Mouse (Mus musculus): Measurements from ENCODE around the gene Mllt10. TPM values are rescaled to one million over a fixed set of nuclear protein-coding genes. Genes with fewer than 3 reads are reported as not detected.

The Mllt10 gene
- polyA plus RNA-seq, 1 experiment from 2014 or later, result 26.2 TPM

DNA sequence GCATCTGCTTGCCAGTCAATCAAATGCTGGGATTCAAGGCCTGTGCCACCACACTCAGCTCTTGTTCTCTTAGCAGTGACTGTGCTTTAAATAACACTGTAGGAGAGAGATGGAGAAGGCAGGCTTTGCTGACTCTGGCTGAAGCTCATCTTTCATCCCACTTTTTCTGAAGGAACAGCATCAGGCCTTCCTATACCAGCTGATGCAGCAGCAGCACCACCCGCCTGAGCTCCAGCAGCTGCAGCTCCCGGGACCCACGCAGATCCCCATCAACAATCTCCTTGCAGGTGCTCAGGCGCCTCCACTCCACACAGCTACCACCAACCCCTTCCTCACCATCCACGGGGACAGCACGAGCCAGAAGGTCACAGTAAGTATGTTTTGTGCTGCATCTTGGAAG, 153.5 kb downstream of the Mllt10 start:
- H3K36me3 ChIP-seq (replicated peaks), result peaks cover 84% of the 10 kb centered on the region
- H3K9me3 ChIP-seq (replicated peaks), result no peaks in the 10 kb centered on the region
- H3K27ac ChIP-seq (replicated peaks), result no peak overlapping the region
- H3K4me1 ChIP-seq (replicated peaks), result no peaks in the 10 kb centered on the region
- H3K27me3 ChIP-seq, result no peaks in the 10 kb centered on the region
- H3K4me3 ChIP-seq (replicated peaks), result no peak overlapping the region
- 81% methylated on average over 6 of the region's 6 CpGs for WGBS (ENCODE audit: insufficient replicate concordance)
- no peak overlapping the region for H3K4me2 ChIP-seq
- H3K9ac ChIP-seq, result no peak overlapping the region
- ATAC-seq (ENCODE audit: insufficient read depth), result no peak

DNA sequence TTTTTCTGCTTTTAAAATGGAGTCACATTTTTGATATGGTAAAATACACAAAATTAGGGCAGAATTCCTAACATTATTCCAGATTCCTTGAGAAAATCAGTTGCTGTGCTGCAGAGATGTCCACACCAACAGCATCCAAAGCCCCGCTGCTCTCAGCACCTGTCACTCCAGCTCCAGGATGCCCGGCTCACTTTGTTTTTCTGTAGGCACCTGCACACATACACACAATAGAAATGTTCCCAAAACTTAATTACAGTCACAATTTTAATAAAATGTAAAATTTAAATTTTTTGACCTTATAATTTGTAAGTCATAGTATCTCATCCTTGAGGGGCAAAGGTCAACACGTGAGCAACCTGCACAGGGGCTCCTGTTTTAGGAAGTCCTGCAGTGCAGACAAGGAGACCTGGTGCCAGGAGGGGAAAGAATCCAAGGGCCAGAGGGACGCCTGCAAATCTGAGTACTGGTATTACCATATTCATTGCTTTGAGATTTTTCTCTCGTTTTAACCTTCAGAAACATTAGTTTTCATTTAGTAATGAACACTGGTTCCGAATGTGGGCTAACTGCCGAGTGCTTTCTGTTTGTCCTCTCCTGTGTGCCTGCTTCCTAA, 154.3 kb downstream of the Mllt10 start:
- ATAC-seq (ENCODE audit: insufficient read depth), result no peak
- Histone ChIP-seq H3K4me1 (replicated peaks) (no peaks in the 10 kb centered on the region), H3K9ac (no peak overlapping the region), H3K27ac (replicated peaks) (no peak overlapping the region), H3K9me3 (replicated peaks) (no peaks in the 10 kb centered on the region), H3K36me3 (replicated peaks) (peaks cover 84% of the 10 kb centered on the region), H3K27me3 (no peaks in the 10 kb centered on the region), H3K4me2 (no peak overlapping the region), H3K4me3 (replicated peaks) (no peak overlapping the region)
- WGBS (ENCODE audit: insufficient replicate concordance), result 82% methylated on average over 7 of the region's 7 CpGs

DNA sequence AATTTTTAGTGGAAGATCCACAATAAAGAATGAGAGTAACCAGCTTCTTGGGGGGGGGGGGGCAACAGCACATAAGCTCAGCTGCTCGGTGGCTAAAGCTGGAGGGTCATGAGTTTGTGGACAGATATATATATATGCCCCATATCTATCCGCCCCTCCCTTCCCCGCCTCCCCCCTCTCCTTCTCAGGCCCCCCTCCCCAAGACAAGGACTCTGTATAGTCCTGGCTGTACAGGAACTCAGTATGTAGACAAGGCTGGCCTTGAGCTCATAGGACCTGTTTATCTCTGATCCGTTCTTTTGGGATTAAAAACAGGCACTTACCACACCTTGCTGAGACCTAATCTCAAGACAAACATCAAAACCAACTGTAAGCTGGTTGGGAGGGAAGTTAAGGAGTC, 154.9 kb downstream of the Mllt10 start:
- 73% methylated on average over 4 of the region's 4 CpGs for WGBS (ENCODE audit: insufficient replicate concordance)
- ATAC-seq (ENCODE audit: insufficient read depth), result no peak
- H3K36me3 ChIP-seq (replicated peaks), result peaks cover 85% of the 10 kb centered on the region
- H3K4me2 ChIP-seq, result no peak overlapping the region
- H3K9me3 ChIP-seq (replicated peaks), result no peaks in the 10 kb centered on the region
- no peak overlapping the region for H3K27ac ChIP-seq (replicated peaks)
- H3K4me1 ChIP-seq (replicated peaks), result no peaks in the 10 kb centered on the region
- no peak overlapping the region for H3K9ac ChIP-seq
- no peak overlapping the region for H3K4me3 ChIP-seq (replicated peaks)
- no peaks in the 10 kb centered on the region for H3K27me3 ChIP-seq

DNA sequence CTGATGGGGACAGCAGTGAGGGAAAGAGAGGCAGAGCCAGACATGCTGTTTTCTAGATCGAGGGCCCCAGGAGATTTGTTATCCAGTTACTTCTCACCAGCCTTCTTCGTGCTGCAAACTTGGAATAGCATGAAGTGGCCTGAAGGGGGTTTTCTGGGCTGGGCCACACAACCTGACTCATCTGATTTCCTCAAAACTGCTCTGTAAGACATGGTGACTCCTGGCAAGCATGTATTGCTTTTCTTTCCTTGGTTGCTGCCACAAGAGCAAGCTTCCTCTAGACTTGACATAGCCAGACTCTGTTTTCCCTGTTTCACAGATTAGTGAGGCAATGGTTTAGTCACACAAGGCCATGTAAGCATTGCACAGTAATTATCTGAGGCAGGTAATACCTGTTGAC, 159.0 kb downstream of the Mllt10 start:
- H3K27ac ChIP-seq (replicated peaks), result no peak overlapping the region
- 62% methylated on average over 2 of the region's 2 CpGs for WGBS (ENCODE audit: insufficient replicate concordance)
- no peaks in the 10 kb centered on the region for H3K4me1 ChIP-seq (replicated peaks)
- H3K9ac ChIP-seq, result no peak overlapping the region
- peaks cover 80% of the 10 kb centered on the region for H3K36me3 ChIP-seq (replicated peaks)
- no peak overlapping the region for H3K4me3 ChIP-seq (replicated peaks)
- no peak overlapping the region for H3K4me2 ChIP-seq
- no peaks in the 10 kb centered on the region for H3K27me3 ChIP-seq
- ATAC-seq (ENCODE audit: insufficient read depth), result no peak
- no peaks in the 10 kb centered on the region for H3K9me3 ChIP-seq (replicated peaks)

DNA sequence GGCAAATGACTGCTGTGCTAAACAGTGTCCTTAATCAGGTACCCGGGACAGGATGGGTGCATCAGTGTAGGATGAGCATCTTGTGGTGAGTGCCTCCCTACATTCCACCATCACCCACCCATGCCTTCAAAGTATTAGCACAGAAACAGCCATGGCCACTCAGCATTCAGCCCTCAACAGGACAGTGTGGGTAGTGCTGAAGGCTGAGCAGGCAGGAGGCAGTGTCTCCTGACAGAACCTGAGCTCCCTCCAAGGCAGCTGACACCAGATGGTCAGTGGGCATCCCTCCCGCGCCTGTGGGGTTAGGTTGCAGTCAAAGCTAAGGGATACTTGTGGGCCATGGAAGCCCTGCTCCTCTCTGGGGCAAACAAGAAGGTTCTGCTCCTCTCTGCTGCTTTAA, 162.8 kb downstream of the Mllt10 start:
- H3K4me1 ChIP-seq (replicated peaks), result no peaks in the 10 kb centered on the region
- no peak for ATAC-seq (ENCODE audit: insufficient read depth)
- H3K9ac ChIP-seq, result no peak overlapping the region
- H3K27me3 ChIP-seq, result no peaks in the 10 kb centered on the region
- no peaks in the 10 kb centered on the region for H3K9me3 ChIP-seq (replicated peaks)
- peaks cover 54% of the 10 kb centered on the region for H3K36me3 ChIP-seq (replicated peaks)
- no peak overlapping the region for H3K27ac ChIP-seq (replicated peaks)
- no peak overlapping the region for H3K4me3 ChIP-seq (replicated peaks)
- WGBS (ENCODE audit: insufficient replicate concordance), result 69% methylated on average over 3 of the region's 3 CpGs
- no peak overlapping the region for H3K4me2 ChIP-seq

DNA sequence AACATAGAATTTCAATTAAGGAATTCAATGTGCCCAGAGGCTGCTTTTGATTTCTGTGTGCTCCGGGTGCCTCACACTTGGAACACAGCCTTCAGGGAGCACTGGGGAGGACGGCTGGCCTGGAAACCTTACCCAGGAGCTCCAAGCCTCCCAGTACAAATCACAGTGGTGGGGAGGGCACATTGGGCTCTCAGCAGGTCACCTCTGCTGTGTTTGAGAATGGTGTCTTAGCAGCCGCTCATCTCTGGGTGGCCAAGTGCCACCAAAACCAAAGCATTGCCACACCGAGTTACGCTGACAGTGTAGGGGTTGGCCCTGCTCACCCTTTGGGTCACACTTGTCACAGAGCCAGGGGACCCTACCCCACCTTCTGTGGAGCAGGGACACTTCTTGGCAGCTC, 163.5 kb downstream of the Mllt10 start:
- WGBS (ENCODE audit: insufficient replicate concordance), result 72% methylated on average over 5 of the region's 5 CpGs
- H3K9me3 ChIP-seq (replicated peaks), result no peaks in the 10 kb centered on the region
- no peak overlapping the region for H3K4me3 ChIP-seq (replicated peaks)
- no peaks in the 10 kb centered on the region for H3K27me3 ChIP-seq
- ATAC-seq (ENCODE audit: insufficient read depth), result no peak
- H3K9ac ChIP-seq, result no peak overlapping the region
- peaks cover 48% of the 10 kb centered on the region for H3K36me3 ChIP-seq (replicated peaks)
- no peaks in the 10 kb centered on the region for H3K4me1 ChIP-seq (replicated peaks)
- no peak overlapping the region for H3K27ac ChIP-seq (replicated peaks)
- H3K4me2 ChIP-seq, result no peak overlapping the region

DNA sequence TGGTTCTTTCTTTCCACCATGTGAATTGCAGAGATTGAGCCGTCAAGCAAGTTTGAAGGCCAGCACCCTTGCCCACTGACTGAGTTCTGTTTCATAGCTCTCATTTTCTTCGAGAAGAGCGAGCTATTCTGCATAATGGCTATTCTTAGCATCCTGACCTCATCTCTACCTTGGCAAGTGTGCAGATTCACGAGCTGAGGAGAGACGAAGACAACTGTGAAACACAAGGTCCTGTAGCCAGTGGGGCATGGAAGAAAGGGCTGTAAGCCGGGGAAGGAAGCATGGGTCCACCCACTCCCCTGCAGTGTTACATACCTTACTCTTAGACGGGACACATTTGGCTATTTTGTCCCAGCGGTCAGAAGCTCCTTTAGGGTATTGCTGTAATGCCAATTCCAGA, 164.1 kb downstream of the Mllt10 start:
- 0 out of 2 replicates have a peak, but pooled peaks cover 2% of the 10 kb centered on the region for H3K4me1 ChIP-seq (replicated peaks)
- no peaks in the 10 kb centered on the region for H3K9me3 ChIP-seq (replicated peaks)
- 64% methylated on average over 8 of the region's 8 CpGs for WGBS (ENCODE audit: insufficient replicate concordance)
- H3K9ac ChIP-seq, result no peak overlapping the region
- no peak overlapping the region for H3K4me3 ChIP-seq (replicated peaks)
- no peak for ATAC-seq (ENCODE audit: insufficient read depth)
- H3K27ac ChIP-seq (replicated peaks), result no peak overlapping the region
- peaks cover 43% of the 10 kb centered on the region for H3K36me3 ChIP-seq (replicated peaks)
- no peaks in the 10 kb centered on the region for H3K27me3 ChIP-seq
- H3K4me2 ChIP-seq, result no peak overlapping the region

DNA sequence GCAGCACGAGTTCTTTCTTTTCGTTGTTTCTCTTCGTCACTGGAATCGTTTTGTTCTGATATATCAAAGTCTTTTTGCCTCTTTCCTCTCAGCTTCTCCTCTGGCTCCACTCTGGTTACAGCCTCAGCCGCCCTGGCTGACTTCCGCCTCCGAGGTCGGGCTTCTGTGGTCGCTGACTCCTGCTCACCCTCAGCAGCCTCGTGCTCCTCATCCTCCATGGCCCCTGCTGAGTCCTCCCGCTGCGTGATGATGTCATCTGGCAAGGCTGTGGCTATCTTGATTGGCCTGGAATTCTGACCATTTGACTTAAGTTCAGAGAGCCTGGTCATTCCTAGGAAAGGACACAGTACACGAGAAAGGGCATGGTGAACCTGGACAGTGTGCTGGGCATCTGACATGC, 164.5 kb downstream of the Mllt10 start:
- peaks cover 38% of the 10 kb centered on the region for H3K36me3 ChIP-seq (replicated peaks)
- 69% methylated on average over 13 of the region's 13 CpGs for WGBS (ENCODE audit: insufficient replicate concordance)
- H3K27ac ChIP-seq (replicated peaks), result no peak overlapping the region
- H3K4me2 ChIP-seq, result no peak overlapping the region
- H3K4me3 ChIP-seq (replicated peaks), result no peak overlapping the region
- H3K9me3 ChIP-seq (replicated peaks), result no peaks in the 10 kb centered on the region
- ATAC-seq (ENCODE audit: insufficient read depth), result no peak
- H3K9ac ChIP-seq, result no peak overlapping the region
- H3K27me3 ChIP-seq, result no peaks in the 10 kb centered on the region
- H3K4me1 ChIP-seq (replicated peaks), result 0 out of 2 replicates have a peak, but pooled peaks cover 3% of the 10 kb centered on the region

DNA sequence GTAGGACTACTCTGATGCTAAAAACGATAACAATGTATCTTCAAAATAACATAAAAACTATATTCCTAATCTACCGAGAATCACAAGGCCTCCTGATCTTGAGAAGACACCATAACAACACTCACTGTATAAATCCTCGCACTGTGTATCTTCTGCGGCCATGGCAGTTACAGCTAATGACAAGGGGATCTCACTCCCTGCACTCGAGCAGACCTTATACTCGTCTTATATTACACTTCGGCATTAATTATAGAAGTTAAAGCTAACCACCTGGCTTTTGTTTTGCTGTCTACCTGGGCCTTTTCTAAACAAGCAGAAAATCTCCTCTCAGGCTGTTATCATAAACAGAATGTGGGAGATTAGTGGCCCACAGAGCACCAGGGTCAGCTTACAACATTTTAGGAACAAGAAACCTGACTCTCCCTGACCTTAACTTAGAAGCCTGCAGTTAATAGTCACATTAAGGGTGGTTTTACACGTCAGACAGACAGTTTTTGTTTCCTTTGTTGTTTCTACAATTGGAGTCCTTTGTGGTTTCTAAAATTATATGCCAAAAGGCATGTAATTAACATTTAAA, 173.5 kb downstream of the Mllt10 start:
- Histone ChIP-seq H3K27me3 (no peaks in the 10 kb centered on the region), H3K4me1 (replicated peaks) (0 out of 2 replicates have a peak, but pooled peaks cover 3% of the 10 kb centered on the region), H3K27ac (replicated peaks) (no peak overlapping the region), H3K4me3 (replicated peaks) (no peak overlapping the region), H3K36me3 (replicated peaks) (no peaks in the 10 kb centered on the region), H3K9me3 (replicated peaks) (no peaks in the 10 kb centered on the region), H3K4me2 (no peak overlapping the region), H3K9ac (no peak overlapping the region)
- no peak for ATAC-seq (ENCODE audit: insufficient read depth)
- WGBS (ENCODE audit: insufficient replicate concordance), result 64% methylated on average over 8 of the region's 8 CpGs

DNA sequence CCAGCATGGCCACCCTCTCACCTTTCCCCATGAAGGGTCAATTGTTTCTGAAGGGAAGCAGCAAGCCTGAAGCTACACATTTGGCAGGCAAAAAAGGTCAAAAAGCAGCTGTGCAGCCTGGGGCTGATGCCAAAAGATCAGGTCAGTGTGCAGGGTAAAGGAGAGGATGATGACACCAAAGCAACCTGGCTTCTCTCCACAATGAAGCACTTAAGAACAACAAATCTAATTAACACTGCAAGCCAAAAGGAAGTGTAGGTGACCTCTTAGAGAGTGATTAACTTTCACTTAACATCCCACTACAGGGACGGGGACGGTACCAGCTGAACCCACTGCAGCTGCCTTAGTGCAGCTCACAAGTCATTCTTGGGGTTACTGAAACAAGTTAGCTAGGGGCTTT, 174.2 kb downstream of the Mllt10 start:
- Histone ChIP-seq H3K36me3 (replicated peaks) (no peaks in the 10 kb centered on the region), H3K9ac (no peak overlapping the region), H3K27ac (replicated peaks) (no peak overlapping the region), H3K4me1 (replicated peaks) (no peaks in the 10 kb centered on the region), H3K4me3 (replicated peaks) (no peak overlapping the region), H3K9me3 (replicated peaks) (no peaks in the 10 kb centered on the region), H3K27me3 (no peaks in the 10 kb centered on the region), H3K4me2 (no peak overlapping the region)
- no peak for ATAC-seq (ENCODE audit: insufficient read depth)
- 67% methylated on average over 2 of the region's 2 CpGs for WGBS (ENCODE audit: insufficient replicate concordance)

DNA sequence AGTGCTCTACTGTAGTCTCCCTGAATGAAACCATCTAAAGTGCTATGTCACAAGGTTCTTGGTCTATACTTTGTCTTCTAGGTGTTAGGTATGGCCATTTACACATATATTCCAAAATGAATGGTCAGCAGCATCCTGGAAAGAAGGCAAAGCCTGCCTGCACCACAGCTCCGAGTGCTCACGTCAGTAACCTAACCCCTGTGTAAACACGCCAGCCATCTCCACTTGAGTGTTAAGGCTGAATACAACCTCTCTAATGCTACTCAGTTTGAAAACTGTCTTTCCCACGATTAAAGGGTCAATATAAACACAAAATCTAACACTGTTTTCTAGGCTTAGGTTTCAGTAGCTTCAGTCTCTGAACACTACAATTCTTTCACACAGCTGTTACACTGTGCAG, 176.1 kb downstream of the Mllt10 start:
- 70% methylated on average over 4 of the region's 4 CpGs for WGBS (ENCODE audit: insufficient replicate concordance)
- H3K9ac ChIP-seq, result no peak overlapping the region
- no peak overlapping the region for H3K4me2 ChIP-seq
- no peaks in the 10 kb centered on the region for H3K27me3 ChIP-seq
- no peak overlapping the region for H3K27ac ChIP-seq (replicated peaks)
- no peaks in the 10 kb centered on the region for H3K4me1 ChIP-seq (replicated peaks)
- no peak overlapping the region for H3K4me3 ChIP-seq (replicated peaks)
- no peaks in the 10 kb centered on the region for H3K9me3 ChIP-seq (replicated peaks)
- H3K36me3 ChIP-seq (replicated peaks), result no peaks in the 10 kb centered on the region
- no peak for ATAC-seq (ENCODE audit: insufficient read depth)
